Mouse (Mus musculus) gastrocnemius, postnatal 4 days (tissue): Measurements from ENCODE around the gene Cttnbp2. TPM values are rescaled to one million over a fixed set of nuclear protein-coding genes. Genes with fewer than 3 reads are reported as not detected.

Experiments used
- DNase-seq, 2 experiments: peaks; one replicate each; pipeline ENCODE4 v3.0.0; 2021 to 2022; ENCODE audit warnings: low spot score in 2 of 2, mixed read lengths in 2 of 2
- total RNA-seq, 2 experiments: library from RNA; stranded (reverse); gene quantifications; 2 replicates each; pipeline ENCODE4 v1.2.3; 2021

Cttnbp2 gene
- total RNA-seq, 2 experiments from 2014 or later: 8.1 to 10.1 TPM

GRCm38 (mm10) chr6:18474541-18474940 is 40.1 kb downstream of the Cttnbp2 start:
- no peak for DNase-seq

GRCm38 (mm10) chr6:18469206-18469605 is 45.4 kb downstream of the Cttnbp2 start:
- no peak for DNase-seq

- DNase-seq: no peak
Measured at GRCm38 (mm10) chr6:18467777-18468176, 46.9 kb downstream of the Cttnbp2 start.

- DNase-seq: no peak
Measured at GRCm38 (mm10) chr6:18466227-18466626, 48.4 kb downstream of the Cttnbp2 start.

GRCm38 (mm10) chr6:18465626-18466025 is 49.0 kb downstream of the Cttnbp2 start:
- no peak for DNase-seq

- no peak for DNase-seq
Measured at GRCm38 (mm10) chr6:18459657-18460056, 55.0 kb downstream of the Cttnbp2 start.

GRCm38 (mm10) chr6:18450551-18451193 is 64.0 kb downstream of the Cttnbp2 start:
- DNase-seq: no peak

GRCm38 (mm10) chr6:18448078-18448477 is 66.6 kb downstream of the Cttnbp2 start:
- no peak for DNase-seq

GRCm38 (mm10) chr6:18446917-18447316 is 67.7 kb downstream of the Cttnbp2 start:
- DNase-seq: no peak

- DNase-seq: no peak
Measured at GRCm38 (mm10) chr6:18446359-18446758, 68.3 kb downstream of the Cttnbp2 start.

- DNase-seq: no peak
Measured at GRCm38 (mm10) chr6:18445747-18446146, 68.9 kb downstream of the Cttnbp2 start.

- no peak for DNase-seq
Measured at GRCm38 (mm10) chr6:18442303-18442702, 72.3 kb downstream of the Cttnbp2 start.

GRCm38 (mm10) chr6:18440918-18441532 is 73.6 kb downstream of the Cttnbp2 start:
- no peak for DNase-seq

- no peak for DNase-seq
Measured at GRCm38 (mm10) chr6:18436127-18436812, 78.4 kb downstream of the Cttnbp2 start.

GRCm38 (mm10) chr6:18434828-18435531 is 79.7 kb downstream of the Cttnbp2 start:
- no peak for DNase-seq

- no peak for DNase-seq
Measured at GRCm38 (mm10) chr6:18434355-18434754, 80.3 kb downstream of the Cttnbp2 start.

GRCm38 (mm10) chr6:18432362-18432761 is 82.3 kb downstream of the Cttnbp2 start:
- no peak for DNase-seq

GRCm38 (mm10) chr6:18431891-18432290 is 82.8 kb downstream of the Cttnbp2 start:
- DNase-seq: no peak

- no peak for DNase-seq
Measured at GRCm38 (mm10) chr6:18430062-18430461, 84.6 kb downstream of the Cttnbp2 start.

GRCm38 (mm10) chr6:18424822-18425221 is 89.8 kb downstream of the Cttnbp2 start:
- no peak for DNase-seq

GRCm38 (mm10) chr6:18424367-18424766 is 90.3 kb downstream of the Cttnbp2 start:
- no peak for DNase-seq

GRCm38 (mm10) chr6:18423112-18423511 is 91.5 kb downstream of the Cttnbp2 start:
- DNase-seq: no peak
